Mouse (Mus musculus): ENCODE results near the gene Apeh. TPM values are rescaled to one million over a fixed set of nuclear protein-coding genes. Genes with fewer than 3 reads are reported as not detected.

Gene Apeh
- polyA plus RNA-seq, 1 experiment from 2014 or later = 54.3 TPM

- ATAC-seq (ENCODE audit: low FRiP score) (peak; percentile 93), DNase-seq (ENCODE audit: low spot score) (peak; percentile 96)
- peak within 1 kb of the TSS; percentile 85 for H3K9ac ChIP-seq (ENCODE audit: low read depth, low read length)
- H3K4me2 ChIP-seq (replicated peaks; ENCODE audit: low read depth, low read length) = peak within 1 kb of the TSS; percentile 93
- H3K4me3 ChIP-seq (ENCODE audit: low read depth, low read length) = peak within 1 kb of the TSS; percentile 59
- H3K27me3 ChIP-seq (ENCODE audit: control insufficient read depth, insufficient read depth, low read length) = no peaks in the 10 kb centered on the region
- H3K9me3 ChIP-seq (ENCODE audit: control insufficient read depth, low read length) = no peaks in the 10 kb centered on the region
- H3K4me1 ChIP-seq (replicated peaks; ENCODE audit: control insufficient read depth, insufficient read depth, low read length) = peaks cover 11% of the 10 kb centered on the region; the same call in 1 of the 2 replicates
- whole genome bisulfite sequencing = under 1% methylated on average over 35 of the region's 39 CpGs
- H3K36me3 ChIP-seq (ENCODE audit: control insufficient read depth, insufficient read depth, low read length) = 0 out of 2 replicates have a peak, but pooled peaks cover 5% of the 10 kb centered on the region
- H3K27ac ChIP-seq (ENCODE audit: low read depth, low read length) = peak within 1 kb of the TSS; percentile 47
Measured at GRCm38 (mm10) chr9:108049016-108049455, 45.4 kb downstream of the Apeh start, which contains the start of gene Gmppb. TSS of gene Gmppb (plus strand) at chr9:108049242.

DNA sequence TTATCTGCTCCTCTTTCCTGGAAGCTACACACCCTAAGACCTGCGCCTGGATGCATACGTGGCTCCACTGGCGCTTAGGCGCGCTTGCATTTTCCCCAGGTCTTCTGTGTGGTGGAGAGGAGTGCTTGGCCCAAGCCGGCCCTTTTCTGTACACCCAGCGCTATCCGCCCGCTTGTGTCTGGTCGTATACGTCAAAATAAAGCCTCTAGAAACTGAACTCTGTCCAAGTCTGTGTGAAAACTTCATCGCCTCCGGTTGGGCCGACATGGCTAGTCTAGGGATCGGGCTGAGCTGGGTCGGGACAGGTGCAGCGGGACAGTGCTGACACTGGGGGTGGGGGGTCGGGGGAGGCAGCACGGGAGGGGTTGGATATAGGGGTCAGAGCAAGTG is 45.8 kb downstream of the Apeh start:
- Histone ChIP-seq H3K4me1 (replicated peaks; ENCODE audit: control insufficient read depth, insufficient read depth, low read length) (peaks cover 11% of the 10 kb centered on the region; the same call in 1 of the 2 replicates), H3K9me3 (ENCODE audit: control insufficient read depth, low read length) (no peaks in the 10 kb centered on the region), H3K4me2 (replicated peaks; ENCODE audit: low read depth, low read length) (peak overlapping the region; percentile 93), H3K4me3 (ENCODE audit: low read depth, low read length) (peak overlapping the region; percentile 59), H3K27me3 (ENCODE audit: control insufficient read depth, insufficient read depth, low read length) (no peaks in the 10 kb centered on the region), H3K36me3 (ENCODE audit: control insufficient read depth, insufficient read depth, low read length) (0 out of 2 replicates have a peak, but pooled peaks cover 5% of the 10 kb centered on the region), H3K9ac (ENCODE audit: low read depth, low read length) (peak overlapping the region; percentile 42; the same call in 1 of the 2 replicates), H3K27ac (ENCODE audit: low read depth, low read length) (peak overlapping the region; percentile 47; the same call in 1 of the 2 replicates)
- peak; percentile 51 for ATAC-seq (ENCODE audit: low FRiP score)
- no peak for DNase-seq (ENCODE audit: low spot score)
- WGBS = under 1% methylated on average over 19 of the region's 19 CpGs

GRCm38 (mm10) chr9:108047601-108048565 is 46.5 kb downstream of the Apeh start:
- Histone ChIP-seq H3K9me3 (ENCODE audit: control insufficient read depth, low read length) (no peaks in the 10 kb centered on the region), H3K4me3 (ENCODE audit: low read depth, low read length) (peak overlapping the region; percentile 59), H3K9ac (ENCODE audit: low read depth, low read length) (peak overlapping the region; percentile 42; the same call in 1 of the 2 replicates), H3K36me3 (ENCODE audit: control insufficient read depth, insufficient read depth, low read length) (0 out of 2 replicates have a peak, but pooled peaks cover 5% of the 10 kb centered on the region), H3K27me3 (ENCODE audit: control insufficient read depth, insufficient read depth, low read length) (no peaks in the 10 kb centered on the region), H3K4me1 (replicated peaks; ENCODE audit: control insufficient read depth, insufficient read depth, low read length) (peaks cover 9% of the 10 kb centered on the region; the same call in 1 of the 2 replicates), H3K4me2 (replicated peaks; ENCODE audit: low read depth, low read length) (peak overlapping the region; percentile 93), H3K27ac (ENCODE audit: low read depth, low read length) (no peak overlapping the region)
- ATAC-seq (ENCODE audit: low FRiP score) (no peak), DNase-seq (ENCODE audit: low spot score) (peak; percentile 19)
- WGBS = 51% methylated on average over 17 of the region's 17 CpGs

DNA sequence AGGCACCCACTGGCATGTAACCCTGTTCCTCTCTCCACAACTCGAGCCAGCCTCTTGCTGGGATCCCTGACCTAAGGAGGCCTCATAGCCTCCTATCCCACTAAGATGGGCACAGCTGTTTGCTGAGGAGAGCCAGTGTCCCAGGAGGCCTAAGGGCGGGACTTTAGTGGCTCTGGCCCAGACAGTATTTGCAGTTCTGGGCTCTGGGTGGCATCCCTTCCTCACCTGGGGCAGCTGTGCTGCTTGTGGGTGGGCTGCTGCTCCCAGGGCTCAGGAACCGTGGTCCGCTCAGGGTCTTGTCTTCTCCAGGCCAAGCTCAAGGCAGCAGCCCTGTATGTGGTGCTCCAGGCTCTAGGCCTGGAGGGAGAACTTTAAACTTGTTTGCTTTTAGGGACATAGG is 47.8 kb downstream of the Apeh start:
- H3K9me3 ChIP-seq (ENCODE audit: control insufficient read depth, low read length) = no peaks in the 10 kb centered on the region
- H3K4me2 ChIP-seq (replicated peaks; ENCODE audit: low read depth, low read length) = no peak overlapping the region
- no peak overlapping the region for H3K9ac ChIP-seq (ENCODE audit: low read depth, low read length)
- H3K27ac ChIP-seq (ENCODE audit: low read depth, low read length) = no peak overlapping the region
- WGBS = 92% methylated on average over 4 of the region's 4 CpGs
- H3K4me1 ChIP-seq (replicated peaks; ENCODE audit: control insufficient read depth, insufficient read depth, low read length) = peaks cover 9% of the 10 kb centered on the region; the same call in 1 of the 2 replicates
- ATAC-seq (ENCODE audit: low FRiP score) (no peak), DNase-seq (ENCODE audit: low spot score) (no peak)
- 0 out of 2 replicates have a peak, but pooled peaks cover 5% of the 10 kb centered on the region for H3K36me3 ChIP-seq (ENCODE audit: control insufficient read depth, insufficient read depth, low read length)
- H3K4me3 ChIP-seq (ENCODE audit: low read depth, low read length) = no peak overlapping the region
- H3K27me3 ChIP-seq (ENCODE audit: control insufficient read depth, insufficient read depth, low read length) = no peaks in the 10 kb centered on the region

GRCm38 (mm10) chr9:108044751-108045492 is 49.5 kb downstream of the Apeh start:
- H3K9me3 ChIP-seq (ENCODE audit: control insufficient read depth, low read length) = no peaks in the 10 kb centered on the region
- H3K4me3 ChIP-seq (ENCODE audit: low read depth, low read length) = no peak overlapping the region
- H3K4me1 ChIP-seq (replicated peaks; ENCODE audit: control insufficient read depth, insufficient read depth, low read length) = peaks cover 9% of the 10 kb centered on the region; the same call in 1 of the 2 replicates
- WGBS = 96% methylated on average over 8 of the region's 8 CpGs
- no peak for DNase-seq (ENCODE audit: low spot score)
- no peak overlapping the region for H3K4me2 ChIP-seq (replicated peaks; ENCODE audit: low read depth, low read length)
- H3K27ac ChIP-seq (ENCODE audit: low read depth, low read length) = no peak overlapping the region
- peaks cover 9% of the 10 kb centered on the region; the same call in 1 of the 2 replicates for H3K36me3 ChIP-seq (ENCODE audit: control insufficient read depth, insufficient read depth, low read length)
- no peaks in the 10 kb centered on the region for H3K27me3 ChIP-seq (ENCODE audit: control insufficient read depth, insufficient read depth, low read length)
- no peak overlapping the region for H3K9ac ChIP-seq (ENCODE audit: low read depth, low read length)
- no peak for ATAC-seq (ENCODE audit: low FRiP score)

Other genes with a start within 250 kb of the Apeh start
- gene Rbm6, start 221.4 kb downstream of the Apeh start, polyA plus RNA-seq (2014; fragmentation: Nextera tagmentation; extraction: Ambion mirVana) = 113 and 114 TPM in 2 replicates
- gene Mon1a, start 206.5 kb downstream of the Apeh start, polyA plus RNA-seq (2014; fragmentation: Nextera tagmentation; extraction: Ambion mirVana) = 17.5 and 18.1 TPM in 2 replicates
- 0.31 and 0.60 TPM in 2 replicates for gene Mst1r, start 187.7 kb downstream of the Apeh start, polyA plus RNA-seq (2014; fragmentation: Nextera tagmentation; extraction: Ambion mirVana)
- gene Actl11, start 166.1 kb downstream of the Apeh start, polyA plus RNA-seq (2014; fragmentation: Nextera tagmentation; extraction: Ambion mirVana) = not detected in 2 replicates
- gene Camkv, start 158.9 kb downstream of the Apeh start, polyA plus RNA-seq (2014; fragmentation: Nextera tagmentation; extraction: Ambion mirVana) = 3.6 and 4.5 TPM in 2 replicates
- gene Traip, start 144.5 kb downstream of the Apeh start, polyA plus RNA-seq (2014; fragmentation: Nextera tagmentation; extraction: Ambion mirVana) = 21.8 and 22.6 TPM in 2 replicates
- 7.4 and 12.4 TPM in 2 replicates for gene Uba7, start 119.1 kb downstream of the Apeh start, polyA plus RNA-seq (2014; fragmentation: Nextera tagmentation; extraction: Ambion mirVana)
- gene Gm20661, start 111.5 kb downstream of the Apeh start, polyA plus RNA-seq (2014; fragmentation: Nextera tagmentation; extraction: Ambion mirVana) = 1.8 and 1.9 TPM in 2 replicates
- gene Inka1, start 108.7 kb downstream of the Apeh start, polyA plus RNA-seq (2014; fragmentation: Nextera tagmentation; extraction: Ambion mirVana) = 56.4 and 61.9 TPM in 2 replicates
- gene Cdhr4, start 102.1 kb downstream of the Apeh start, polyA plus RNA-seq (2014; fragmentation: Nextera tagmentation; extraction: Ambion mirVana) = 2.9 and 3.3 TPM in 2 replicates
- gene Gm20662, start 98.3 kb downstream of the Apeh start, polyA plus RNA-seq (2014; fragmentation: Nextera tagmentation; extraction: Ambion mirVana) = 0.10 and 0.14 TPM in 2 replicates
- 27.4 and 35.5 TPM in 2 replicates for gene Ip6k1, start 92.1 kb downstream of the Apeh start, polyA plus RNA-seq (2014; fragmentation: Nextera tagmentation; extraction: Ambion mirVana)
- 18.9 and 20.4 TPM in 2 replicates for gene Gmppb, start 45.4 kb downstream of the Apeh start, polyA plus RNA-seq (2014; fragmentation: Nextera tagmentation; extraction: Ambion mirVana)
- 1.6 and 1.8 TPM in 2 replicates for gene Amigo3, start 41.4 kb downstream of the Apeh start, polyA plus RNA-seq (2014; fragmentation: Nextera tagmentation; extraction: Ambion mirVana)
- 0.25 TPM in 2 replicates for gene Mst1, start 14.2 kb downstream of the Apeh start, polyA plus RNA-seq (2014; fragmentation: Nextera tagmentation; extraction: Ambion mirVana)
- 24.3 and 26.5 TPM in 2 replicates for gene Rnf123, start 11.3 kb downstream of the Apeh start, polyA plus RNA-seq (2014; fragmentation: Nextera tagmentation; extraction: Ambion mirVana)
- gene Bsn, start 95.8 kb upstream of the Apeh start, polyA plus RNA-seq (2014; fragmentation: Nextera tagmentation; extraction: Ambion mirVana) = 3.9 and 4.4 TPM in 2 replicates
- gene Dag1, start 169.4 kb upstream of the Apeh start, polyA plus RNA-seq (2014; fragmentation: Nextera tagmentation; extraction: Ambion mirVana) = 51.0 and 52.0 TPM in 2 replicates
- gene Nicn1, start 195.8 kb upstream of the Apeh start, polyA plus RNA-seq (2014; fragmentation: Nextera tagmentation; extraction: Ambion mirVana) = 64.5 and 66.4 TPM in 2 replicates
- 20.5 and 23.8 TPM in 2 replicates for gene Amt, start 202.2 kb upstream of the Apeh start, polyA plus RNA-seq (2014; fragmentation: Nextera tagmentation; extraction: Ambion mirVana)
- gene Rhoa, start 211.5 kb upstream of the Apeh start, polyA plus RNA-seq (2014; fragmentation: Nextera tagmentation; extraction: Ambion mirVana) = 270 and 295 TPM in 2 replicates
- 31.0 and 35.0 TPM in 2 replicates for gene Tcta, start 211.6 kb upstream of the Apeh start, polyA plus RNA-seq (2014; fragmentation: Nextera tagmentation; extraction: Ambion mirVana)
- 821 and 840 TPM in 2 replicates for gene Gpx1, start 244.3 kb upstream of the Apeh start, polyA plus RNA-seq (2014; fragmentation: Nextera tagmentation; extraction: Ambion mirVana)

All from hindbrain, embryonic 11.5 days (tissue).